Mouse (Mus musculus) forebrain, embryonic 13.5 days (tissue): ENCODE data around the gene Sst. TPM values are rescaled to one million over a fixed set of nuclear protein-coding genes. Genes with fewer than 3 reads are reported as not detected.
A peak's percentile ranks its signal among the peaks of the same experiment; 100 is the strongest.
"Not testable (repeated sequence)": the region's sequence is repeated elsewhere in the genome, so short reads cannot be mapped to it uniquely, and the experiment has no call there.

ENCODE experiments used
- ATAC-seq: fragments of 200-750 bp; cut with Nextera tagmentation; 2 replicates; pipeline ENCODE4 v1.8.0; 2017
- H3K27ac ChIP-seq: fragments of 300-500 bp; sonication (generic); 2 replicates; pipeline ENCODE4 v1.5.1; 2015; ENCODE audit warnings: inconsistent platforms, mild to moderate bottlenecking, moderate library complexity
- H3K27me3 ChIP-seq: fragments of 300-500 bp; sonication (generic); 2 replicates; pipeline ENCODE4 v1.6.1; 2015; ENCODE audit warnings: mild to moderate bottlenecking, inconsistent platforms
- H3K36me3 ChIP-seq: fragments of 300-500 bp; sonication (generic); 2 replicates; pipeline ENCODE4 v1.6.1; 2015; ENCODE audit warnings: mild to moderate bottlenecking, inconsistent platforms; ENCODE audit not compliant: poor library complexity, severe bottlenecking
- H3K4me1 ChIP-seq: fragments of 300-500 bp; sonication (generic); 2 replicates; pipeline ENCODE4 v1.6.1; 2015; ENCODE audit warnings: inconsistent platforms
- H3K4me2 ChIP-seq: fragments of 300-500 bp; sonication (generic); 2 replicates; pipeline ENCODE4 v1.6.1; 2015; ENCODE audit warnings: inconsistent platforms, mild to moderate bottlenecking, moderate library complexity
- H3K4me3 ChIP-seq: fragments of 300-500 bp; sonication (generic); 2 replicates; pipeline ENCODE4 v1.5.1; 2015; ENCODE audit warnings: mild to moderate bottlenecking, inconsistent platforms
- H3K9ac ChIP-seq: fragments of 300-500 bp; sonication (generic); 2 replicates; pipeline ENCODE4 v1.6.1; 2015; ENCODE audit warnings: mild to moderate bottlenecking, inconsistent platforms
- H3K9me3 ChIP-seq: fragments of 300-500 bp; sonication (generic); replicated peaks from 2 replicates; pipeline ENCODE4 v1.6.1; 2016; ENCODE audit warnings: inconsistent platforms
- WGBS: fragments of 180-500 bp; shearing (Covaris S2); methylation state at CpG from one replicate; pipeline ENCODE4 v1.1.7; 2015; 5-methylcytosine and 5-hydroxymethylcytosine counted together
- polyA plus RNA-seq: library from polyadenylated mRNA; unstranded; fragments of >200 nt; fragmentation: Nextera tagmentation; extraction: Ambion mirVana; gene quantifications from 2 replicates; pipeline ENCODE4 v1.2.1, GENCODE M21; 2015

Gene Sst
- polyA plus RNA-seq = 143 and 203 TPM in 2 replicates

DNA sequence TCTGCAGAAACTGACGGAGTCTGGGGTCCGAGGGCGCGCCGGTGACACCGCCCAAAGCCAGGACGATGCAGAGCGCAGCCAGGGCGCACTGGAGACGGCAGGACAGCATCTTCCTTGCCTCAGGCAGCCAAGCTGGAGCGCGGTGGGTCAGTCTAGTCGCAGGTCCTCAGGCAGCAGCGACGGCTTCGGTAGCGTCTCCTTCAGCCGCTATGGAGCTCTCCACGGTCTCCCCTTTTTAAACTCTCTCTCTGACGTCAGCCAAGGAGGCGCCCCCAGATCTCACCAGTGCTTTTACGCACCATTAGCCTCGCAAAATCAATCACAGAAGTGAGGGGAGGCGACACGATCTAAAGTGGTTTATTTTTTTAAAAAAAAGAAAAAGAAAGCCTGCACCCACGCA, at the start of gene Sst:
Gene Sst, minus strand, starts transcription at position 323 of the 400 bp plus-strand sequence.
- Histone ChIP-seq H3K4me3 (peak within 1 kb of the TSS; percentile 20), H3K4me2 (peak within 1 kb of the TSS; percentile 37), H3K27me3 (peaks cover 40% of the 10 kb centered on the region), H3K36me3 (no peaks in the 10 kb centered on the region), H3K27ac (no peak within 1 kb of the TSS), H3K4me1 (no peaks in the 10 kb centered on the region; the same call in 1 of the 2 replicates), H3K9ac (peak within 1 kb of the TSS; percentile 13; the same call in 1 of the 2 replicates), H3K9me3 (no peaks in the 10 kb centered on the region)
- WGBS = 3% methylated on average over 26 of the region's 26 CpGs
- no peak for ATAC-seq

DNA sequence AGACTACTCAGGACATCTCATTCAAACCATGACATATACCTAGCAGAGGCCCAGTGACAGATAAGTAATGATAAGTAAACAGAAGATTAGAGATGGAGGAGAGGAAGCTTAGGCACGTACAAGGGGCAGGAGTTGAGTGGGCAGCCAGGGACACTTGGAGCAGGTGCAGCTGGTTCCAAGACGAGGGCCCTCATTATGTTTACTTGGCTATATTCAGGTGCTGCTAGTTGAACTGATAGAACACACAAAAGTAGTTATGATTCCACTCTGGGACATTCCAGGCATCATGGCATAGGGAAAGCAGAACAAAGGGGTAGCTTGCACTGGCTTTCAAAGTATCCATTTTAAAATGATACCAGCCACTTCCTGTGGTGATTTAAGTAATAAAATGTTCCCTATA, 43.6 kb upstream of the Sst start:
- no peak overlapping the region for H3K27ac ChIP-seq
- H3K4me1 ChIP-seq = no peaks in the 10 kb centered on the region
- WGBS = 84% methylated on average over 2 of the region's 2 CpGs
- no peaks in the 10 kb centered on the region for H3K27me3 ChIP-seq
- H3K4me2 ChIP-seq = no peak overlapping the region
- no peaks in the 10 kb centered on the region for H3K9me3 ChIP-seq
- no peak for ATAC-seq
- no peak overlapping the region for H3K9ac ChIP-seq
- no peaks in the 10 kb centered on the region for H3K36me3 ChIP-seq
- no peak overlapping the region for H3K4me3 ChIP-seq

- WGBS = 61% methylated on average over 11 of the region's 11 CpGs
Observed at GRCm38 (mm10) chr16:23932294-23932693, 41.5 kb upstream of the Sst start, which contains the start of gene Rtp2. TSS of gene Rtp2 (minus strand) at chr16:23932394.

DNA sequence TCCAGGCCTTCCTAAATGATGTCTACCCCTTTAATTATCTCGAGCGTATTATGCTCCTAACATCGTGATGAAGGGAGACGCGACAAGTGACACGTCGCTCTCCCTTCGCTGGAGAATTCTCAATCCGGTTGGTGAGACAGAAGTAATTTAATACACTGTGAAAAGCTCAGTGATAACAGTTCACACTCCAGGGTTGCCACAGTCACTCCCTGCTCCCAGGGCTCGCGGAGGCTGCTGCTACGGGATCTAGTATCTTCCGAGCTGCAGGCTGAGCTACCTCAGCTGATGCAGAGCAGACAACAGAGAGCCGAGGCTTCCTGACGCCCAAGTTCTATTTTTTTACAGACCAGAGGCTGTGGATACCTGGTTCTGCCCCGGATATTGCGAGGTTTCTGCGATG, 40.5 kb upstream of the Sst start:
- no peak overlapping the region for H3K4me2 ChIP-seq
- H3K27ac ChIP-seq = no peak overlapping the region
- H3K9me3 ChIP-seq = no peaks in the 10 kb centered on the region
- ATAC-seq = no peak
- no peaks in the 10 kb centered on the region for H3K4me1 ChIP-seq
- no peak overlapping the region for H3K9ac ChIP-seq
- no peaks in the 10 kb centered on the region for H3K36me3 ChIP-seq
- H3K4me3 ChIP-seq = no peak overlapping the region
- no peaks in the 10 kb centered on the region for H3K27me3 ChIP-seq
- WGBS = 78% methylated on average over 18 of the region's 18 CpGs

More at GRCm38 (mm10) chr16:23932294-23932693, 41.5 kb upstream of the Sst start, which contains the start of gene Rtp2:
- no peaks in the 10 kb centered on the region for H3K36me3 ChIP-seq
- no peak within 1 kb of the TSS for H3K9ac ChIP-seq
- no peak for ATAC-seq
- no peaks in the 10 kb centered on the region for H3K9me3 ChIP-seq
- no peaks in the 10 kb centered on the region for H3K27me3 ChIP-seq
- no peak within 1 kb of the TSS for H3K4me3 ChIP-seq
- H3K4me1 ChIP-seq = no peaks in the 10 kb centered on the region
- no peak within 1 kb of the TSS for H3K4me2 ChIP-seq
- H3K27ac ChIP-seq = no peak within 1 kb of the TSS

- ATAC-seq = no peak
- no peak overlapping the region for H3K9ac ChIP-seq
Observed at GRCm38 (mm10) chr16:23930426-23931073, 39.8 kb upstream of the Sst start.

DNA sequence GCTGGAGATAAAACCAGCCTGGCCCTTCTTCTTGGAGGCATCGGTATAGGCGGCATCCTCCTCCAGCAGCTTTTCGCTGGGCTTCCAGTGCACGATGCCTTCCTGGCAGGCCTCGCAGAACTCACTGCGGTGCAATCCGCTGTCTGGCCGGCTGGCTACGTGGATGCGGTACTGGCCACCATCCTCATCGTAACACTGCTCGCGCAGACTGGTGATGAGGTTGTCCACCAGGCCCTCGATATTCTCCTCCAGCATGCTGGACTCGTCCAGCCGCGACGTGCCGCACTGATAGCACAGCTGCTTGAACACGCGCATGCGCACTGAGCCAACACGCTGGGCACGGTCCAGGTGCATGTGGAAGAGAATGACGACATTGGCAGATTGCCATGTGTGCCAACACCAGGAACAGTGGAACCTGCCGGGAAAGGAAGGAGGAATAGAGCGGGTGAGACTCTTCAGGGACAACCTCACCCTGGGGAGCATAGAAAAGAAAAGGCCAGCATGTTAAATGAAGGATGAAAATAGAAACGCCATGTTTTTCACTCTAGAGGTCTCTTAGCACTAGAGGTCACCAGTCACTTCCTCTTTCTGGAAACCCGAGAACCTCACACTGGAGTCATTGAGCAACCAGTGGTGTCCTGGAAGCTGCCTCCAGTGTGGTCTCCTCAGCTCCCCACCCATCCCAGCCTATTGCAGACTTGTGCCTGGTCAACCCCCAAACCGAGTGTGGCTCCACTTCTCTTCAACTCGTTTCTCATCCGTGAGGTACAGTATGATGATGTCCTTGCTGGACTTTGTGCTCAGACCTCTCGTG, 36.8 kb upstream of the Sst start:
- no peak overlapping the region for H3K4me2 ChIP-seq
- H3K27me3 ChIP-seq = no peaks in the 10 kb centered on the region
- H3K27ac ChIP-seq = no peak overlapping the region
- ATAC-seq = no peak
- H3K4me1 ChIP-seq = no peaks in the 10 kb centered on the region
- H3K9ac ChIP-seq = no peak overlapping the region
- no peaks in the 10 kb centered on the region for H3K36me3 ChIP-seq
- no peaks in the 10 kb centered on the region for H3K9me3 ChIP-seq
- 93% methylated on average over 33 of the region's 33 CpGs for WGBS
- no peak overlapping the region for H3K4me3 ChIP-seq

More at GRCm38 (mm10) chr16:23930426-23931073, 39.8 kb upstream of the Sst start:
- Histone ChIP-seq H3K27me3 (no peaks in the 10 kb centered on the region), H3K36me3 (no peaks in the 10 kb centered on the region), H3K4me3 (no peak overlapping the region), H3K27ac (no peak overlapping the region), H3K9me3 (no peaks in the 10 kb centered on the region), H3K4me1 (no peaks in the 10 kb centered on the region), H3K4me2 (no peak overlapping the region)
- 89% methylated on average over 3 of the region's 3 CpGs for WGBS

GRCm38 (mm10) chr16:23922906-23923305, 32.1 kb upstream of the Sst start:
- no peaks in the 10 kb centered on the region for H3K27me3 ChIP-seq
- H3K9me3 ChIP-seq = no peaks in the 10 kb centered on the region
- no peak overlapping the region for H3K9ac ChIP-seq
- no peaks in the 10 kb centered on the region for H3K4me1 ChIP-seq
- no peak overlapping the region for H3K4me2 ChIP-seq
- no peaks in the 10 kb centered on the region for H3K36me3 ChIP-seq
- H3K4me3 ChIP-seq = no peak overlapping the region
- H3K27ac ChIP-seq = no peak overlapping the region
- WGBS = 82% methylated on average over 1 of the region's 1 CpGs
- ATAC-seq = no peak

- Histone ChIP-seq H3K27ac (no peak overlapping the region), H3K36me3 (no peaks in the 10 kb centered on the region), H3K27me3 (no peaks in the 10 kb centered on the region), H3K4me3 (no peak overlapping the region), H3K9ac (no peak overlapping the region), H3K9me3 (no peaks in the 10 kb centered on the region), H3K4me2 (no peak overlapping the region), H3K4me1 (no peaks in the 10 kb centered on the region)
- ATAC-seq = no peak
- WGBS = 70% methylated on average over 5 of the region's 5 CpGs
Observed at GRCm38 (mm10) chr16:23921697-23922096, 30.9 kb upstream of the Sst start.

DNA sequence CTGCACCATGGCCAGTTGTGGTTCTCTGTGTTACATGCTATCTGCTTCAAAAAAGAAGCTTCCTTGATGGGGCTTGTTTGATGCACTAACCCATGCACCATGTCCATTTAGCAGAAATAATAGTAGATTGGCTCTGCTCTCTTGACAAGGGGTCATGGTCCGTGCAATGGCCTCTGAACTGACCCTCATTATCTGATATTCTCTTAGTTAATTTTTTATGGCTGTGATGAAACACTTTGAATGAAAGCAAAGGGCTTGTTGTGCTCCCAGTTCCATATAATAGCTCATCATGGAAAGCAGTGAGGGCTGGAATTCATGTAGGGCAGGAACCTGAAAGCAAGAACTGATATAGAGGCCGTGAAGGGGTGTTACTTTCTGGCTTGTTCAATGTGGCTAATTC, 28.7 kb upstream of the Sst start:
- no peak overlapping the region for H3K4me3 ChIP-seq
- no peak overlapping the region for H3K9ac ChIP-seq
- H3K4me2 ChIP-seq = no peak overlapping the region
- no peak overlapping the region for H3K27ac ChIP-seq
- no peaks in the 10 kb centered on the region for H3K36me3 ChIP-seq
- H3K4me1 ChIP-seq = no peaks in the 10 kb centered on the region
- H3K9me3 ChIP-seq = no peaks in the 10 kb centered on the region
- H3K27me3 ChIP-seq = no peaks in the 10 kb centered on the region
- ATAC-seq = no peak
- WGBS = 85% methylated on average over 2 of the region's 2 CpGs

- ATAC-seq = no peak
- Histone ChIP-seq H3K36me3 (no peaks in the 10 kb centered on the region), H3K9me3 (no peaks in the 10 kb centered on the region), H3K27me3 (no peaks in the 10 kb centered on the region), H3K9ac (no peak overlapping the region; the same call in 1 of the 2 replicates), H3K27ac (no peak overlapping the region), H3K4me1 (no peaks in the 10 kb centered on the region), H3K4me2 (no peak overlapping the region), H3K4me3 (no peak overlapping the region)
- 52% methylated on average over 3 of the region's 3 CpGs for WGBS
Observed at GRCm38 (mm10) chr16:23913401-23913800, 22.6 kb upstream of the Sst start.

- no peaks in the 10 kb centered on the region for H3K27me3 ChIP-seq
- H3K9me3 ChIP-seq = no peaks in the 10 kb centered on the region
- 87% methylated on average over 13 of the region's 13 CpGs for WGBS
- no peak overlapping the region for H3K27ac ChIP-seq
- no peak overlapping the region for H3K4me2 ChIP-seq
- no peaks in the 10 kb centered on the region for H3K36me3 ChIP-seq
- no peak overlapping the region for H3K4me3 ChIP-seq
- no peaks in the 10 kb centered on the region for H3K4me1 ChIP-seq
- no peak for ATAC-seq
- H3K9ac ChIP-seq = no peak overlapping the region
Observed at GRCm38 (mm10) chr16:23912741-23913140, 22.0 kb upstream of the Sst start.

- not testable (repeated sequence) for ATAC-seq, H3K4me1 ChIP-seq, H3K4me3 ChIP-seq, H3K4me2 ChIP-seq, H3K27ac ChIP-seq, H3K27me3 ChIP-seq, H3K9me3 ChIP-seq, H3K36me3 ChIP-seq, H3K9ac ChIP-seq
- WGBS = 83% methylated on average over 3 of the region's 3 CpGs
Observed at GRCm38 (mm10) chr16:23909015-23909354, 18.2 kb upstream of the Sst start.
